In the genomic region with DNA sequence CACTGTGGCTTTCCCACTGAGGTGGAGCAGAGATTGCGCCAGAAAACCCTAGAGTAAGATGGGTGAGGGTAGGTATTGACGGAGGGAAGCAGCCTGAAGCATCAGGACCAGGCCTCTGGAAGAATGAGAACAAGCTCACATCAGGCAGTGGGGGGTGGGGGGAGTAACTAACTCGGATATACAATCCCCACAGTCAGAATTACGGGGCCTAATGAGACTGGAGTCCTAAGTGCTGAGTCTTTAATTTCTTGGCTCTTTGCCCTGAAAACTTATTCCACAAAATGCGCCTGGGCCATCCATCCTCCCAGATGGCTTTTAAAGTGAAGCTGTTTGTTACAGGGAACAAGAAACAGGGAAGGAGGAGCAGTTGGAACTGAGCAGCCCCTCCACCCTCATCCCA, we compare ENCODE assay signal across 23 mouse cellular contexts.
DNase-seq lines count a peak whose midpoint lies in the region; ATAC-seq and TF ChIP-seq lines count a peak whose summit lies in the region.
"Had no signal": no experiment of that assay in that cellular context is flagged by ENCODE, and none has a peak within 500 bp of the region (broad histone marks: within the 10 kb centered on the region; RNA-seq: fewer than 3 reads in every experiment).

No protein-coding gene starts in this region.

- H3K4me3 ChIP-seq in forebrain, embryonic 13.5 days, result no peak overlapping the region
- no peak overlapping the region for H3K4me3 ChIP-seq in forebrain, embryonic 10.5 days
- H3K4me3 ChIP-seq in hindbrain, postnatal 0 days (ENCODE audit: low read length), result no peak overlapping the region
- no peak overlapping the region for H3K4me3 ChIP-seq in hindbrain, embryonic 11.5 days (ENCODE audit: low read depth, low read length)
- no peak overlapping the region for H3K4me3 ChIP-seq in limb, embryonic 13.5 days
- H3K4me3 ChIP-seq: erythroblast, embryonic 14.5 days; gastrocnemius, adult 2 months; heart, embryonic 10.5 days; limb, embryonic 15.5 days; lung, embryonic 15.5 days; megakaryocyte, embryonic 14.5 days had no signal

- peaks cover 31% of the 10 kb centered on the region for H3K4me1 ChIP-seq in forebrain, embryonic 13.5 days
- H3K4me1 ChIP-seq in forebrain, embryonic 10.5 days, result peaks cover 35% of the 10 kb centered on the region
- peaks cover 13% of the 10 kb centered on the region for H3K4me1 ChIP-seq in hindbrain, postnatal 0 days (ENCODE audit: insufficient read depth, low read length)
- no peaks in the 10 kb centered on the region for H3K4me1 ChIP-seq in hindbrain, embryonic 11.5 days (replicated peaks; ENCODE audit: control insufficient read depth, insufficient read depth, low read length)
- H3K4me1 ChIP-seq in limb, embryonic 13.5 days, result peaks cover 42% of the 10 kb centered on the region
- H3K4me1 ChIP-seq: lung, embryonic 15.5 days; megakaryocyte, embryonic 14.5 days had no signal

- H3K4me2 ChIP-seq in forebrain, embryonic 13.5 days, result no peak overlapping the region
- H3K4me2 ChIP-seq in hindbrain, postnatal 0 days (ENCODE audit: low read depth, low read length), result no peak overlapping the region
- H3K4me2 ChIP-seq in hindbrain, embryonic 11.5 days (replicated peaks; ENCODE audit: low read depth, low read length), result no peak overlapping the region
- no peak overlapping the region for H3K4me2 ChIP-seq in limb, embryonic 13.5 days (replicated peaks)
- H3K4me2 ChIP-seq: limb, embryonic 15.5 days; lung, embryonic 15.5 days had no signal

- H3K9ac ChIP-seq in forebrain, embryonic 13.5 days, result no peak overlapping the region
- H3K9ac ChIP-seq in hindbrain, postnatal 0 days (replicated peaks; ENCODE audit: low read length), result no peak overlapping the region
- no peak overlapping the region for H3K9ac ChIP-seq in hindbrain, embryonic 11.5 days (ENCODE audit: low read depth, low read length)
- H3K9ac ChIP-seq in limb, embryonic 13.5 days, result no peak overlapping the region
- H3K9ac ChIP-seq: limb, embryonic 15.5 days; liver, embryonic 14.5 days; lung, embryonic 15.5 days had no signal

- DNase-seq in forebrain, embryonic 10.5 days (ENCODE audit: extremely low spot score, low spot score), result no peak
- peak; percentile 40 for DNase-seq in hindbrain, postnatal 0 days (ENCODE audit: low spot score)
- DNase-seq in hindbrain, embryonic 11.5 days (ENCODE audit: low spot score), result no peak
- peak; percentile 66 for DNase-seq in Muller cell, postnatal 12 days (ENCODE audit: inconsistent ontology term)
- no peak for DNase-seq in cerebellum, postnatal 25 days
- DNase-seq in gastrocnemius, postnatal 4 days (ENCODE audit: low spot score in 2 of 2), result no peak
- DNase-seq: adrenal gland, postnatal 14 days; cerebellum, adult 8-10 months; gastrocnemius, adult 2 months; heart, postnatal 4 days; kidney, adult 18-20 months; layer of hippocampus, adult 9-11 months; lung, postnatal 36 days; midbrain, embryonic 14.5 days had no signal

- TF ChIP-seq CTCF in hindbrain, postnatal 0 days (IDR thresholded peaks at IDR 0.05; ENCODE audit: low read depth), result no peak

- 0 out of 2 replicates have a peak, but pooled peaks have one; percentile 10 for ATAC-seq in forebrain, embryonic 13.5 days
- no peak for ATAC-seq in hindbrain, postnatal 0 days
- ATAC-seq in hindbrain, embryonic 11.5 days (ENCODE audit: low FRiP score), result no peak
- peak; percentile 79 for ATAC-seq in limb, embryonic 13.5 days (ENCODE audit: low FRiP score, low read depth)
- ATAC-seq: inflammation-experienced regulatory T-cells, adult 6 months had no signal

- no peaks in the 10 kb centered on the region for H3K27me3 ChIP-seq in forebrain, embryonic 13.5 days
- 0 out of 2 replicates have a peak, but pooled peaks cover 4% of the 10 kb centered on the region for H3K27me3 ChIP-seq in forebrain, embryonic 10.5 days (ENCODE audit: poor library complexity, severe bottlenecking)
- H3K27me3 ChIP-seq in hindbrain, postnatal 0 days (ENCODE audit: insufficient read depth, low read length), result no peaks in the 10 kb centered on the region
- H3K27me3 ChIP-seq in hindbrain, embryonic 11.5 days (ENCODE audit: control insufficient read depth, insufficient read depth, low read length), result no peaks in the 10 kb centered on the region
- H3K27me3 ChIP-seq in limb, embryonic 13.5 days, result peaks cover 14% of the 10 kb centered on the region
- H3K27me3 ChIP-seq: lung, embryonic 15.5 days had no signal

- H3K36me3 ChIP-seq in forebrain, embryonic 13.5 days (ENCODE audit: poor library complexity, severe bottlenecking), result no peaks in the 10 kb centered on the region
- no peaks in the 10 kb centered on the region for H3K36me3 ChIP-seq in forebrain, embryonic 10.5 days (replicated peaks)
- H3K36me3 ChIP-seq in hindbrain, postnatal 0 days (ENCODE audit: insufficient read depth, low read length), result no peaks in the 10 kb centered on the region
- H3K36me3 ChIP-seq in hindbrain, embryonic 11.5 days (ENCODE audit: control insufficient read depth, insufficient read depth, low read length), result no peaks in the 10 kb centered on the region
- no peaks in the 10 kb centered on the region for H3K36me3 ChIP-seq in limb, embryonic 13.5 days
- H3K36me3 ChIP-seq: heart, embryonic 10.5 days; limb, embryonic 15.5 days; lung, embryonic 15.5 days had no signal

- H3K27ac ChIP-seq in forebrain, embryonic 13.5 days, result no peak overlapping the region
- no peak overlapping the region for H3K27ac ChIP-seq in forebrain, embryonic 10.5 days
- H3K27ac ChIP-seq in hindbrain, postnatal 0 days, result no peak overlapping the region
- no peak overlapping the region for H3K27ac ChIP-seq in hindbrain, embryonic 11.5 days (ENCODE audit: low read depth, low read length)
- no peak overlapping the region for H3K27ac ChIP-seq in limb, embryonic 13.5 days
- H3K27ac ChIP-seq: gastrocnemius, adult 2 months; heart, embryonic 10.5 days; limb, embryonic 15.5 days; liver, embryonic 14.5 days; lung, embryonic 15.5 days had no signal

- 36% methylated on average over 5 of the region's 5 CpGs for WGBS in forebrain, embryonic 13.5 days
- WGBS in forebrain, embryonic 10.5 days, result 69% methylated on average over 5 of the region's 5 CpGs
- WGBS in hindbrain, postnatal 0 days, result 39% methylated on average over 5 of the region's 5 CpGs
- WGBS in hindbrain, embryonic 11.5 days, result 67% methylated on average over 5 of the region's 5 CpGs
- 27% methylated on average over 5 of the region's 5 CpGs for WGBS in limb, embryonic 13.5 days

- no peaks in the 10 kb centered on the region for H3K9me3 ChIP-seq in forebrain, embryonic 13.5 days (replicated peaks)
- H3K9me3 ChIP-seq in forebrain, embryonic 10.5 days, result no peaks in the 10 kb centered on the region
- no peaks in the 10 kb centered on the region for H3K9me3 ChIP-seq in hindbrain, postnatal 0 days (ENCODE audit: low read length)
- H3K9me3 ChIP-seq in hindbrain, embryonic 11.5 days (ENCODE audit: control insufficient read depth, low read length), result no peaks in the 10 kb centered on the region
- H3K9me3 ChIP-seq in limb, embryonic 13.5 days, result no peaks in the 10 kb centered on the region
- H3K9me3 ChIP-seq: heart, embryonic 10.5 days; limb, embryonic 15.5 days; lung, embryonic 15.5 days; megakaryocyte, embryonic 14.5 days had no signal

Comparison
In these comparisons a context has a peak if more than half of its experiments do, and no peak if none do; other contexts are left out.
1. DNase-seq: peak in hindbrain, postnatal 0 days (single experiment) and Muller cell, postnatal 12 days (single experiment); none in forebrain, embryonic 10.5 days (single experiment), hindbrain, embryonic 11.5 days (single experiment), cerebellum, postnatal 25 days (0 of 2) and gastrocnemius, postnatal 4 days (0 of 2).
2. ATAC-seq: peak in forebrain, embryonic 13.5 days (single experiment) and limb, embryonic 13.5 days (single experiment); none in hindbrain, postnatal 0 days (single experiment) and hindbrain, embryonic 11.5 days (single experiment).